Mouse (Mus musculus) heart, postnatal 0 days (tissue): Measurements from ENCODE around the gene Dclk1. TPM values are rescaled to one million over a fixed set of nuclear protein-coding genes. Genes with fewer than 3 reads are reported as not detected.

Experiments
- ATAC-seq: fragments of 200-750 bp; cut with Nextera tagmentation; 2 replicates; pipeline ENCODE4 v1.8.0; 2017; ENCODE audit warnings: low read depth, moderate number of reproducible peaks, moderate library complexity; ENCODE audit not compliant: insufficient read depth
- DNase-seq: peaks from one replicate; pipeline ENCODE4 v3.0.0-alpha.2; 2016; ENCODE audit warnings: low spot score
- H3K27ac ChIP-seq: fragments of 300-500 bp; sonication (generic); 2 replicates; pipeline ENCODE4 v1.5.1; 2014; ENCODE audit warnings: low read depth, mild to moderate bottlenecking
- H3K27me3 ChIP-seq: fragments of 300-500 bp; sonication (generic); 2 replicates; pipeline ENCODE4 v1.6.1; 2014; ENCODE audit warnings: low read length, mixed read lengths; ENCODE audit not compliant: control insufficient read depth, insufficient read depth
- H3K36me3 ChIP-seq: fragments of 300-500 bp; sonication (generic); replicated peaks from 2 replicates; pipeline ENCODE4 v1.6.1; 2014; ENCODE audit warnings: low read length, mixed read lengths; ENCODE audit not compliant: control insufficient read depth, insufficient read depth
- H3K4me1 ChIP-seq: fragments of 300-500 bp; sonication (generic); 2 replicates; pipeline ENCODE4 v1.6.1; 2014; ENCODE audit warnings: antibody characterized with exemption; ENCODE audit not compliant: control insufficient read depth, insufficient read depth
- H3K4me2 ChIP-seq: fragments of 300-500 bp; sonication (generic); 2 replicates; pipeline ENCODE4 v1.6.1; 2014; ENCODE audit warnings: low read depth, mild to moderate bottlenecking, low read length, moderate library complexity
- H3K4me3 ChIP-seq: fragments of 300-500 bp; sonication (generic); 2 replicates; pipeline ENCODE4 v1.5.1; 2014; ENCODE audit warnings: low read depth, low read length
- H3K9ac ChIP-seq: fragments of 300-500 bp; sonication (generic); replicated peaks from 2 replicates; pipeline ENCODE4 v1.6.1; 2014; ENCODE audit warnings: low read depth, low read length, mixed read lengths
- H3K9me3 ChIP-seq: fragments of 300-500 bp; sonication (generic); replicated peaks from 2 replicates; pipeline ENCODE4 v1.6.1; 2016; ENCODE audit warnings: low read length; ENCODE audit not compliant: control insufficient read depth
- CTCF ChIP-seq: IDR thresholded peaks from 2 replicates; pipeline ENCODE4 v1.5.1; 2016; ENCODE audit warnings: antibody characterized with exemption, control low read depth, low read depth
- EP300 ChIP-seq: IDR thresholded peaks from 2 replicates; pipeline ENCODE4 v1.6.1; 2016; ENCODE audit warnings: antibody characterized with exemption, low read depth
- WGBS: fragments of 180-500 bp; shearing (Covaris S2); extraction: QIAGEN DNeasy Blood & Tissue Kit; methylation state at CpG from one replicate; pipeline ENCODE4 v1.1.7; 2014; 5-methylcytosine and 5-hydroxymethylcytosine counted together
- polyA plus RNA-seq: library from polyadenylated mRNA; unstranded; fragments of >200 nt; fragmentation: Nextera tagmentation; extraction: Ambion mirVana; gene quantifications from 2 replicates; pipeline ENCODE4 v1.2.1, GENCODE M21; 2015
- total RNA-seq: library from RNA; depleted of rRNA; stranded (reverse); fragments of >200 nt; gene quantifications from 2 replicates; pipeline ENCODE4 v1.2.3, GENCODE M21; 2014; ENCODE audit warnings: low replicate concordance

Gene Dclk1
- total and polyA plus RNA-seq, 2 experiments from 2014 or later: 4.9 to 18.7 TPM

GRCm38 (mm10) chr3:55358486-55358885 lies 116.3 kb downstream of the Dclk1 start:
- no peak for DNase-seq
- WGBS: 58% methylated on average over 8 of the region's 8 CpGs

DNA sequence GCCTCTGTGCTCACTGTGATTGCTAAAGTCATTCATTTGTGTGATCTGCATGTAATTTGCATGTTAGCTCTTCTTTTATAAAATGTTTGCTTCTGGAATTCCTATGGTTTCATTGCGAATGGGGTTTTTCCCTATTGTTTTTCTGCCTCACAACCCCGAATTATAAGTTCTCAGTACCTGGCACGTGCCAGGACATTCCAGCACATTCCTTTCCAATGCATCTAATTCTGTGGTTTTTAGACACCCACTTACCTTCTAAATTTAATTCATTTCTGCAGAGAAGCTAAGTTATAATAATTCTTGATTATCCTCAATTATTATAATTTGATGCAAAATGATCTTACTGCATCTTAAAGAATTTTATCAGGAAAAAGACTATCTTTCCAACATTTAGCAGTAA lies 118.7 kb downstream of the Dclk1 start:
- H3K9ac ChIP-seq: no peak overlapping the region
- no peaks in the 10 kb centered on the region for H3K4me1 ChIP-seq
- no peaks in the 10 kb centered on the region for H3K9me3 ChIP-seq
- no peak overlapping the region for H3K4me2 ChIP-seq
- DNase-seq: no peak
- no peaks in the 10 kb centered on the region for H3K36me3 ChIP-seq
- H3K27me3 ChIP-seq: no peaks in the 10 kb centered on the region
- H3K27ac ChIP-seq: no peak overlapping the region
- H3K4me3 ChIP-seq: no peak overlapping the region
- no peak for ATAC-seq
- WGBS: 79% methylated on average over 3 of the region's 3 CpGs
- TF ChIP-seq CTCF: no peak
- no peak for TF ChIP-seq EP300

More at GRCm38 (mm10) chr3:55358486-55358885, 116.3 kb downstream of the Dclk1 start:
- no peak overlapping the region for H3K9ac ChIP-seq
- no peaks in the 10 kb centered on the region for H3K27me3 ChIP-seq
- H3K4me2 ChIP-seq: no peak overlapping the region
- TF ChIP-seq CTCF (no peak), EP300 (no peak)
- H3K4me3 ChIP-seq: no peak overlapping the region
- no peaks in the 10 kb centered on the region for H3K36me3 ChIP-seq
- ATAC-seq: peak; percentile 41; the same call in 1 of the 2 replicates
- H3K27ac ChIP-seq: no peak overlapping the region
- H3K9me3 ChIP-seq: no peaks in the 10 kb centered on the region
- no peaks in the 10 kb centered on the region for H3K4me1 ChIP-seq

- no peak for TF ChIP-seq EP300
- TF ChIP-seq CTCF: no peak
Observed at GRCm38 (mm10) chr3:55367166-55367565, 125.0 kb downstream of the Dclk1 start.

GRCm38 (mm10) chr3:55369156-55369555 lies 127.0 kb downstream of the Dclk1 start:
- Histone ChIP-seq H3K27ac (no peak overlapping the region), H3K4me1 (no peaks in the 10 kb centered on the region), H3K4me2 (no peak overlapping the region), H3K9ac (no peak overlapping the region), H3K36me3 (no peaks in the 10 kb centered on the region), H3K27me3 (no peaks in the 10 kb centered on the region), H3K9me3 (no peaks in the 10 kb centered on the region), H3K4me3 (no peak overlapping the region)
- DNase-seq (no peak), ATAC-seq (no peak)
- WGBS: 54% methylated on average over 7 of the region's 7 CpGs
- no peak for TF ChIP-seq CTCF
- TF ChIP-seq EP300: no peak

More at GRCm38 (mm10) chr3:55367166-55367565, 125.0 kb downstream of the Dclk1 start:
- H3K4me1 ChIP-seq: no peaks in the 10 kb centered on the region
- H3K27ac ChIP-seq: no peak overlapping the region
- no peak overlapping the region for H3K4me2 ChIP-seq
- ATAC-seq (no peak), DNase-seq (no peak)
- no peaks in the 10 kb centered on the region for H3K9me3 ChIP-seq
- WGBS: 86% methylated on average over 8 of the region's 8 CpGs
- no peak overlapping the region for H3K9ac ChIP-seq
- no peaks in the 10 kb centered on the region for H3K27me3 ChIP-seq
- no peaks in the 10 kb centered on the region for H3K36me3 ChIP-seq
- H3K4me3 ChIP-seq: no peak overlapping the region

DNA sequence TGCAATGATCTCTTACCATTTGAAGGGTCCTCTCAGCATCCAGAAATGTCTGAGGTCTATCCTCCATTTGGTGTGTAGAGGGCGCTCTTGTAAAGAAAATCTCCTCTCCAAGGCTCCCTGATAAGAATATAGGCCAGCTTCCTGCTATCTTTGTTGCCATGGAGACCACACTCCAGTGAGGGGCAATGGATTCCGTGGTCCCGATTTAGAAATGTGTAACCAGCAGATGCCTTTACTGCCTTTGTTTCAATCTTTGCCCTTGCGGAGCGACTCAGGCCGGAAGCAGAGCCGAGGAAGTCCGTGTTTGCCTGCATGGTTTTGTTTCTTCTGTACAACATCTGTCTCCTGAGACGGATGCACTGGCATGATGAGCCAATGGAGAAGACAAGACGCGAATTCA lies 131.5 kb downstream of the Dclk1 start:
- H3K4me1 ChIP-seq: no peaks in the 10 kb centered on the region
- ATAC-seq: peak; percentile 96
- H3K4me2 ChIP-seq: peak overlapping the region; percentile 50
- no peaks in the 10 kb centered on the region for H3K36me3 ChIP-seq
- H3K27ac ChIP-seq: peak overlapping the region; percentile 66
- no peaks in the 10 kb centered on the region for H3K27me3 ChIP-seq
- peak; percentile 98 for DNase-seq
- H3K9me3 ChIP-seq: no peaks in the 10 kb centered on the region
- H3K4me3 ChIP-seq: peak overlapping the region; percentile 30
- WGBS: 3% methylated on average over 11 of the region's 11 CpGs
- H3K9ac ChIP-seq: no peak overlapping the region; the same call in 1 of the 2 replicates
- TF ChIP-seq CTCF (peak; percentile 74), EP300 (peak; percentile 52; the same call in 1 of the 2 replicates)

DNA sequence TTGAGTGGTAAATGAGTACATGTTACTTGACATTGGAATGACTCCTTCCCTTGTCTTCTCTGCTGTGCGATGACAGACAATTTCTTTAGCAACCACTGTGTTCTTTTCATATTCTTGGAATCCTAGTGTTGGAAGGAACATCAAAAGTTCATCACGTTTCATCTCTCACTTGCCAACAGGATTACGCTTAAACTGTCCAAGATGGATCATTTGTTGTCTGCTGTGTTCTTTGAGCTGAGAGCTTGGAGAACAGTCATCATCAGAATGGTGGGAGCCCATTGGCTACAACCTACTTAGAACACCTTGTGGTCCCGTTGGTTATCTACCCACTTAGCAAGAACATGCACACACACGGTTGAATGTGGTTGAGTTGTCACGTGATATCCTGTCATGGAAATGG lies 136.4 kb downstream of the Dclk1 start:
- TF ChIP-seq EP300 (no peak), CTCF (no peak)
- Histone ChIP-seq H3K9me3 (no peaks in the 10 kb centered on the region), H3K27ac (no peak overlapping the region), H3K4me1 (no peaks in the 10 kb centered on the region), H3K4me2 (no peak overlapping the region), H3K36me3 (no peaks in the 10 kb centered on the region), H3K4me3 (no peak overlapping the region), H3K9ac (no peak overlapping the region), H3K27me3 (no peaks in the 10 kb centered on the region)
- DNase-seq (no peak), ATAC-seq (no peak)
- 61% methylated on average over 6 of the region's 6 CpGs for WGBS
